Mouse (Mus musculus) heart, embryonic 10.5 days (tissue): ENCODE measurements around the gene Pik3cb. TPM values are rescaled to one million over a fixed set of nuclear protein-coding genes. Genes with fewer than 3 reads are reported as not detected.

Source experiments
- DNase-seq: peaks from one replicate; pipeline ENCODE4 v3.0.0-alpha.2; 2017; ENCODE audit warnings: low spot score
- H3K27ac ChIP-seq: fragments of 300-500 bp; sonication (generic); 2 replicates; pipeline ENCODE4 v1.5.1; 2016; ENCODE audit warnings: mild to moderate bottlenecking
- H3K27me3 ChIP-seq: fragments of 300-500 bp; sonication (generic); 2 replicates; pipeline ENCODE4 v1.6.1; 2016; ENCODE audit warnings: mild to moderate bottlenecking; ENCODE audit not compliant: poor library complexity, insufficient read depth, severe bottlenecking
- H3K36me3 ChIP-seq: fragments of 300-500 bp; sonication (generic); 2 replicates; pipeline ENCODE4 v1.6.1; 2016; ENCODE audit warnings: mild to moderate bottlenecking, moderate library complexity
- H3K4me1 ChIP-seq: fragments of 300-500 bp; sonication (generic); 2 replicates; pipeline ENCODE4 v1.6.1; 2016; ENCODE audit warnings: mild to moderate bottlenecking
- H3K4me3 ChIP-seq: fragments of 300-500 bp; sonication (generic); 2 replicates; pipeline ENCODE4 v1.5.1; 2016; ENCODE audit warnings: mild to moderate bottlenecking, moderate library complexity
- H3K9me3 ChIP-seq: fragments of 300-500 bp; sonication (generic); 2 replicates; pipeline ENCODE4 v1.6.1; 2016; ENCODE audit warnings: mild to moderate bottlenecking, moderate library complexity
- WGBS: fragments of 180-500 bp; shearing (Covaris S2); methylation state at CpG from one replicate; pipeline ENCODE4 v1.1.7; 2016; 5-methylcytosine and 5-hydroxymethylcytosine counted together
- polyA plus RNA-seq: library from polyadenylated mRNA; unstranded; fragments of >200 nt; fragmentation: Nextera tagmentation; extraction: Ambion mirVana; gene quantifications from 2 replicates; pipeline ENCODE4 v1.2.1, GENCODE M21; 2016

Pik3cb gene
- polyA plus RNA-seq, 1 experiment from 2014 or later: 2.4 TPM

DNA sequence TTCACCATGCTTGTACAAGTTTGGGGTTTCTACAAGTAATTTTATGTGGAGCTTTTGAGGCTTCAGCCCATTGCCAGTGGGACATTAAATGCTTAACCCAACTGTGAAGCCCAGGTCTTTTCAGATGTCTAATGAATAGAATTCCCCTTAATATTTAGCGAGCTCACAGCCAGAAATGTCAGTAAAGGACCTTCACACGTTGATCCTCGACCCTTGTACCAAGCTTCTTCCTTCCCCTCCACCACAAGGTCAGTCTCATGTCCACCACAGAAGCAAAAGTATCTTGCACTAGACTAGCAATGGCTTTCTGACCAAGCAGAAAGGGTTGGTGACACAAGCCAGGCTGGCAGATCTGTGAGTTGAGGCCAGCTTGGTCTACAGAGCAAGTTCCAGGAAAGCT is 750 bp upstream of the Pik3cb start:
- Histone ChIP-seq H3K9me3 (no peaks in the 10 kb centered on the region), H3K36me3 (no peaks in the 10 kb centered on the region), H3K4me1 (peaks cover 36% of the 10 kb centered on the region), H3K27me3 (no peaks in the 10 kb centered on the region), H3K27ac (peak overlapping the region; percentile 1; the same call in 1 of the 2 replicates), H3K4me3 (no peak overlapping the region)
- WGBS: 37% methylated on average over 3 of the region's 3 CpGs
- no peak for DNase-seq

DNA sequence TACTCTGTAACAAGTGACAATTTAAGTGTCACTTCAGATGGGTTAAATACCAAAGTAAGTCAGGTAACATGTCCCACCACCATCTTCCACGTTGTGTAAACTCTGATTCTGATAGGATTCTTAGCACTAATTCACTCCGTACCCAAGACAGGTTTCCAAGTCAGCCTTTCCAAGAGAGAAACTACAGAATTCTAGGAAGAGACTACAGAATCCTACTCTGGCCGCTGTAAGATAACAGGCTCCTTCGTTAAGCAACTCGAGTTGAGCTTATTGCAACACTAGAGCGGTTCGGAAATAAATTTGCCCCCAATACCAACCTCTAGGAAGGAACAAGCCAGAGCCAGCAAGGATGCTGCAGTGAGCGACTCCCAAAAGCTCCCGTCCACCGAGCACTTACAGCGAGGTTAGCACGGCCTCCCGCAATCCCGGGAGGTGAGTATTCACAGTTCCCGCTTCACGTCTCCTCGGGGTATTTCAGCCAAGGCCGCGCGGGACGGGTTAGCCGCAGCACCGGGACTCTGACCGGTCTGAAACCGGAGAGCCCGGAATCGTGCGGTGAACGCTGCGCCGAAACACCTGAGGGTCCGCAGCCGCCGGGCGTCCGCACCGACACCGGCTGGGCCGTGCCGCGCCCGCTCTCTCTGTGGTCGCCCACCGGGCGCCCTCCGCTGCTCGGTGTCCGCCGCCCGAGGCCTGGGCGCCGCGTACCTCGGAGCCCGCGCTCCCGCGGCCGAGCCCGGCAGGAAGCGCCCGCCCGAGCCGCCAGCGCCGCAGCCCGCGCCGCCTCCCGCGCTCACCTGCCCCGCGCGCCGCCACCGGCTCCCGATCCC is 1.0 kb downstream of the Pik3cb start:
- peaks cover 27% of the 10 kb centered on the region; the same call in 1 of the 2 replicates for H3K4me1 ChIP-seq
- peak overlapping the region; percentile 90 for H3K27ac ChIP-seq
- H3K4me3 ChIP-seq: peak overlapping the region; percentile 94
- DNase-seq: no peak
- no peaks in the 10 kb centered on the region for H3K9me3 ChIP-seq
- H3K36me3 ChIP-seq: no peaks in the 10 kb centered on the region
- WGBS: under 1% methylated on average over 77 of the region's 77 CpGs
- H3K27me3 ChIP-seq: no peaks in the 10 kb centered on the region

DNA sequence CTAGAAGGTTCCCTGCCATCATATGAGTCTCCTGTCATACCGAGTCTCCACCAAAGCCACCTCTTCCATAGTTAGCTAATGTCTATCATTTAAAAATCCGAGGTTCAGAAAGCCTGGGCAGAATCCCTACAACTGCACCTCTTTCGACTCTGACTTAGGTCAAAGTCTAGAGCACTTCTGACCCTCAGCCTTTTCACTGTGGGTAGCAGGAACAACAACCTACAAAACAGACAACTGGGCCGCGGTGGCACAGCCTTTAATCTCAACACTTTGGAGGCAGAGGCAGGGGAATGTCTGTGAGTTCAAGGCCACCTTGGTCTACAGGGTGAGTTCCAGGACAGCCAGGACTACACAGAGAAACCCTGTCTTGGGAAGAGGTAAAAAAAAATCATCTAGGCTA is 3.1 kb downstream of the Pik3cb start:
- Histone ChIP-seq H3K9me3 (no peaks in the 10 kb centered on the region), H3K27ac (no peak overlapping the region), H3K4me3 (no peak overlapping the region), H3K36me3 (no peaks in the 10 kb centered on the region), H3K27me3 (no peaks in the 10 kb centered on the region), H3K4me1 (peaks cover 25% of the 10 kb centered on the region)
- WGBS: 77% methylated on average over 5 of the region's 5 CpGs
- DNase-seq: no peak

DNA sequence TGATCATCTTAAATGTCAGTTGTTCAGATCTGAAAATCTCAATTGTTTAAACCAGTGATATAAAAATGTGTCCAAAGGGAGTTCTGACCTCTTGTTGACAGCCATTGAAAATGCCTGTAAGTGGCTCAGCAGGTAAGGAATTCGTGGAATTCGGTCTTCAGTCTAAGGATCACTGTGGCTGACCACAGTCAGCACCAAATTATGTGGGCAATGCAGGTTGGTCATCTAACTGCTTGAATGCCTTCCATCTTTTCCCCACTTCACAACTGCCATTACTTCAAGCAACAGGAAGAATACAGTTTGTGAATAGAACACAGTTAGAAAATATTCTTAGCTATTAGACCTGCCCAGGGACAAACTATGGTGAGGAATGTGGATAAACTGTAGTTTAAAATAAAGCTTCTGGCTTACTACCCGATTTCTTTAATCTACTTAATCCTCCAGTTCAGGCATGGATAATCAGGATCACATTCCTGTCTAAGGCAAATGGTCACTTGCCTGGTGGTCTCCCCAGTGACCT is 8.4 kb downstream of the Pik3cb start:
- H3K4me1 ChIP-seq: peaks cover 15% of the 10 kb centered on the region
- H3K4me3 ChIP-seq: no peak overlapping the region
- 37% methylated on average over 3 of the region's 3 CpGs for WGBS
- no peaks in the 10 kb centered on the region for H3K27me3 ChIP-seq
- no peaks in the 10 kb centered on the region for H3K36me3 ChIP-seq
- H3K27ac ChIP-seq: 0 out of 2 replicates have a peak overlapping the region, but pooled peaks have one; percentile 16
- DNase-seq: no peak
- no peaks in the 10 kb centered on the region for H3K9me3 ChIP-seq

DNA sequence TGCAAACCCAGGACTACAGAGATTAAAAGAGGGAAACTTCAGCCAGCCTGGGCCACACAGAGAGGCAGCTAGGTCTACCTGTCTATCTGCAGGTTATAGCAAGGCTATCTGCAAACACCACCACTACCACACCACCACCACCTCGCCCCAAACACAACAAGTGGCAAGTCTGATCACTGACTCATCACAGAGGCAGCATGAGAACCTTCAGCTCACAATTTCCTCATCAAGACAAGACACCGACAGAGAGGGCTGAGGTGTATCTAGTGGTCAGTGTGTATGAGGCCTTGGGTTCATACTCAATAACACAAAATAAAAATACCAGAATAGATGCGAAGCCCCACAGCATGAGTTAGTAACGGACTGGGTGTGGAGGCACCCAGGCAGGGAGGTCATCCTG is 9.3 kb downstream of the Pik3cb start:
- no peak for DNase-seq
- WGBS: 79% methylated on average over 4 of the region's 4 CpGs
- no peaks in the 10 kb centered on the region for H3K9me3 ChIP-seq
- no peak overlapping the region for H3K27ac ChIP-seq
- H3K4me1 ChIP-seq: peaks cover 15% of the 10 kb centered on the region
- no peak overlapping the region for H3K4me3 ChIP-seq
- no peaks in the 10 kb centered on the region for H3K27me3 ChIP-seq
- no peaks in the 10 kb centered on the region for H3K36me3 ChIP-seq

DNA sequence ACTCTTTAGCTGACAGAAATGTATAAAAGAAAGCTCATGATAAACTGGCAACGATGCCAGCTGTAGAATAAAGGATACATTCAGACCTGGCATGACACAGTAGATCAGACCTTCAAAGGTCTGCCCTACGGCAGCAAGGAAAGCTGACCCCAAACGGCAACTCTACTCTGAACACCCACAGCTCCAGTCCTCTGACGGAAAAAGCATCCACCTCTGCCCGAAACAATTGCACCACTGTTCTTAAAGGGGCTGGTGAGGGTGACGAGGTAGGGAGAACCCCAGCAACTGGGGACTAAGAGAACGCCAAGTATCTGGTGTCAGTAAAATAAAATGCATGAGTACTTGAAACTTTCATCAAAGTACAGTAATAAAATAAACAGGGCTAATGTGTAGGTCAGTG is 12.8 kb downstream of the Pik3cb start:
- Histone ChIP-seq H3K9me3 (no peaks in the 10 kb centered on the region), H3K4me1 (peaks cover 15% of the 10 kb centered on the region), H3K4me3 (no peak overlapping the region), H3K27me3 (no peaks in the 10 kb centered on the region), H3K36me3 (no peaks in the 10 kb centered on the region), H3K27ac (no peak overlapping the region)
- no peak for DNase-seq
- 76% methylated on average over 7 of the region's 7 CpGs for WGBS

DNA sequence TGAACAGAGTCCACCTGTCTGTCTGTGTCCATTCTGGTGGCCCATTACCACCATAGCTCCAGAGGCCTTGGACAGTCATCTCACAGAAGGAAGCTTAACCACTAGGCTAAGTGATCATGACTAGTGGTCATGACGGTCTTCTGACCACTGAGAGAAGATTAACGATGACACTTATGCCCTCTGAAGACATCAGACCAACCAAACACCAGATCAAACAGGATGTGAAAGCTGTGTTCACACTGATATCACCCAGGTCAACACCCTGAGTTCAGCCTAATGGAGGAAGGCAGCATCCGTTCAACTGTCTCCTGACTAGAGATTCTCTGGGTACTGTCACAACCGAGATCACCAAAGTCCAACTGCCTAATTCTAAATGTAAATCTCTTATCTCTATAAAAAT is 17.7 kb downstream of the Pik3cb start:
- Histone ChIP-seq H3K4me1 (no peaks in the 10 kb centered on the region), H3K27me3 (no peaks in the 10 kb centered on the region), H3K4me3 (no peak overlapping the region), H3K9me3 (no peaks in the 10 kb centered on the region), H3K27ac (no peak overlapping the region), H3K36me3 (no peaks in the 10 kb centered on the region)
- no peak for DNase-seq
- 58% methylated on average over 4 of the region's 4 CpGs for WGBS

DNA sequence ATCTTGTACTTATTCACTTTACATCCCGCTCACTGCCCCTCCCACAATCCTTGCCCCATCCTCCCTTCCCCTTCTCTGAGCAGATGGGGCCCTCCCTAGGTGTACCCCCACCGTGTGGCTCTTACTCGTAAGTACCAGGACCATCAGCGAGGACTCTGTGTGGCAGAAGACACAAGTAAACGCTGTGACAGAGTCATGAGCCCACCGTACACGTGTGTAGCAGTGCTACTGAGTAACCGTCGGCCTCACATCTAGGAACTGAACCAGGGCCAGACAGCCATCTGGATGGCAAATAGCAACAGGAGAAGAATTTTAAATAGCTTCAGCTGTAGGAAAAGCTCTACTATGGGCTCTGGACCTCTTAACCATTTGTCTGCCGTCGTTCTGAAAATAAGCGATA is 28.0 kb downstream of the Pik3cb start:
- no peaks in the 10 kb centered on the region for H3K27me3 ChIP-seq
- H3K4me1 ChIP-seq: no peaks in the 10 kb centered on the region
- WGBS: 85% methylated on average over 12 of the region's 12 CpGs
- no peak for DNase-seq
- H3K9me3 ChIP-seq: no peaks in the 10 kb centered on the region
- H3K27ac ChIP-seq: no peak overlapping the region
- no peak overlapping the region for H3K4me3 ChIP-seq
- no peaks in the 10 kb centered on the region for H3K36me3 ChIP-seq

DNA sequence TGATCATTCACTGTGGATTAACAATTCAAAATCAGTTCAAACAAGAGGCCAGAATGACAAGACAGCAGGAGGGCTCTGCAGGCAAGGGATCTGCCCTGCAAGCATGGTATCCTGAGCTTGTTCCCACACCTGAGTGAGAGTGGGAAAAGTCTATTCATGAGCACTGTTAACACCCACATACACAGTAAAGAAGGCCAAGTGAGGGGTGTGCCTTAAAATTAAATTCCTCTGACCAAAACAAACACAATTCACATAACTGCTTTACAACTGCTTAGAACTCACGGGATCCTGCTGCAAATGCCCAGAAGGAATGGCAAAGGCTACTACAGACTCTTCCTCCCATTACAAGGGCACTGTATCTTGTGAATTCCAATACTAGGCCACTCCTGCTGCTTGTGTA is 29.3 kb downstream of the Pik3cb start:
- Histone ChIP-seq H3K4me3 (no peak overlapping the region), H3K4me1 (no peaks in the 10 kb centered on the region), H3K36me3 (no peaks in the 10 kb centered on the region), H3K9me3 (no peaks in the 10 kb centered on the region), H3K27ac (no peak overlapping the region), H3K27me3 (no peaks in the 10 kb centered on the region)
- DNase-seq: no peak
- 75% methylated on average over 1 of the region's 1 CpGs for WGBS

DNA sequence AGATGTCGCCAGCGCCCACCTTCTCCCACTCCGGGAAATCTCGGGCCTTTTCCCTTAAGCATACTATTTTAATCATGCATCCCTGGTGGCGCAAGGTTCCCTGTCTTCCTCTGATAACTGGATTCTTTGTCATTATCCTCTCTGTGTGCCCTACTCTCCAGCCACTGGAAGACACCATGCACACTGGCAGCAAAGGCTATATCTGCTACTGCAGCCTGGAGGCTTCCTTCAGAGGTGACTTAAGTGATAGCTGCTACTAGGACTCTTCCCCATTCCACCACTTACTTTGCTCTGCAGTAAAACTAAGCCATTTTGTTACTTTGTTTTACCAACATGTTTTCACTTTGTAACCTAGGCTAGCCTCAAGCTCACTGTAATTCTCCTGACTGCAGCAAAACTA is 30.2 kb downstream of the Pik3cb start:
- no peaks in the 10 kb centered on the region for H3K27me3 ChIP-seq
- peaks cover 6% of the 10 kb centered on the region; the same call in 1 of the 2 replicates for H3K36me3 ChIP-seq
- no peaks in the 10 kb centered on the region for H3K9me3 ChIP-seq
- 47% methylated on average over 5 of the region's 5 CpGs for WGBS
- H3K4me1 ChIP-seq: no peaks in the 10 kb centered on the region
- no peak for DNase-seq
- no peak overlapping the region for H3K27ac ChIP-seq
- H3K4me3 ChIP-seq: no peak overlapping the region

DNA sequence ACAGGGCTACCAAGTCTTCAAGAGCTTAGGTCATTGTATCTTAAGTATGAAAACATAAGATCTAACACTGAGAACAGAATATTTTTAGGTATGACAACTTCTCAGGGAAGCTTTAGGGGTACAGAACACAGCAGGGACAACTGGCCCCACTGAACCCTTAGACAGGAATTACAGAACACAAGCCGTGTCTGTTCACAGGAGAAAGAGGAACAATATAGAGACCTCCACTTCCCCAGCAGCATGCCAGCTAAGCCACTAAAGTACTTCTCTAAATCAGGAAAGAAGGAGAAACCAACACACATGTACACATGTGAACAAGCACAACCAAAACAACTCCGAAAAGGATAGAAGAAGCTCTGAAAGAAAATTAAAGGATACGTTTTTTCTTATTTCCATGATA is 30.8 kb downstream of the Pik3cb start:
- Histone ChIP-seq H3K27ac (no peak overlapping the region), H3K36me3 (peaks cover 12% of the 10 kb centered on the region), H3K27me3 (no peaks in the 10 kb centered on the region), H3K4me3 (no peak overlapping the region), H3K4me1 (no peaks in the 10 kb centered on the region), H3K9me3 (no peaks in the 10 kb centered on the region)
- no peak for DNase-seq
- WGBS: 88% methylated on average over 3 of the region's 3 CpGs

DNA sequence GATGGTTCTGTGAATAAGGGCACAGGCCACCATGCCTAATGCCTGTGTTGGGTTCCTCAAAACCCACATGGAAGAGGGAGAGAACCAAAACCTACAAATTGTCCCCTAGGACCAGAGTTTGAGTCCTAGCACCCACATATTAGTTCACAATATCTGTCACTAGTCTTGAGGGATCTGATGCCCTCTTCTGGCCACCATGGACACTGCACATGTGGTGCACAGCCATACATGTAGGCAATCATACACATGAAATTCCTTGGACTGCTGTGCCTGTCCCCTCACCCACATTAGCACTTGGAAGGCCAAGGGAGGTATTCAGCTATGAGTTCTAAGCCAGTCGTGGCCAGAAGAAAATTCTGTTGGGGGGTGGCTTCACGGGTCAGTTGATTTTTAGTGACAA is 36.0 kb downstream of the Pik3cb start:
- peak; percentile 71 for DNase-seq
- Histone ChIP-seq H3K36me3 (peaks cover 15% of the 10 kb centered on the region), H3K27me3 (no peaks in the 10 kb centered on the region), H3K4me3 (no peak overlapping the region), H3K4me1 (peaks cover under 1% of the 10 kb centered on the region; the same call in 1 of the 2 replicates), H3K27ac (no peak overlapping the region), H3K9me3 (no peaks in the 10 kb centered on the region)
- 90% methylated on average over 2 of the region's 2 CpGs for WGBS

DNA sequence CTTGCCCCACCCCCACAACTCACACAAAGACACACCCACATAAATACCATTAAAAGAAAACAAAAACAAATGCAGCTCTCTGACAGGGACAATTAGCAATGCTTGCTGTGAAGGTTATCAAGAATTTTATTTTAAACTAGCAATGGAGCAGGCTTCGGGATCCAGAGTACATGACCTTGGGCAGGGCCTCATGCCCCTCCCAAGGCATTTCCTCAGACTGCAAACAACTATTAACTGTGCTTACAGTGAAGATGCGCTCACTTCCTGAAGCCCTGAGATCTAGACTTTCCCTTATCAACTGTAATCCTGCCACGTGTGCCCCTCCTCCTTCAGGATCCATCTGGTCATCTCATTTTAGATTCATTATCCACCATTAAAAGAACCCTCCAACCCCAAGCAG is 36.6 kb downstream of the Pik3cb start:
- WGBS: 65% methylated on average over 3 of the region's 3 CpGs
- H3K27me3 ChIP-seq: no peaks in the 10 kb centered on the region

More for the DNA sequence above, 36.6 kb downstream of the Pik3cb start:
- DNase-seq: peak; percentile 38
- Histone ChIP-seq H3K27ac (no peak overlapping the region), H3K4me1 (peaks cover 7% of the 10 kb centered on the region; the same call in 1 of the 2 replicates), H3K36me3 (peaks cover 15% of the 10 kb centered on the region), H3K9me3 (no peaks in the 10 kb centered on the region), H3K4me3 (no peak overlapping the region)
